Mouse (Mus musculus): ENCODE measurements around the gene Ddb2.

Ddb2 gene

DNA sequence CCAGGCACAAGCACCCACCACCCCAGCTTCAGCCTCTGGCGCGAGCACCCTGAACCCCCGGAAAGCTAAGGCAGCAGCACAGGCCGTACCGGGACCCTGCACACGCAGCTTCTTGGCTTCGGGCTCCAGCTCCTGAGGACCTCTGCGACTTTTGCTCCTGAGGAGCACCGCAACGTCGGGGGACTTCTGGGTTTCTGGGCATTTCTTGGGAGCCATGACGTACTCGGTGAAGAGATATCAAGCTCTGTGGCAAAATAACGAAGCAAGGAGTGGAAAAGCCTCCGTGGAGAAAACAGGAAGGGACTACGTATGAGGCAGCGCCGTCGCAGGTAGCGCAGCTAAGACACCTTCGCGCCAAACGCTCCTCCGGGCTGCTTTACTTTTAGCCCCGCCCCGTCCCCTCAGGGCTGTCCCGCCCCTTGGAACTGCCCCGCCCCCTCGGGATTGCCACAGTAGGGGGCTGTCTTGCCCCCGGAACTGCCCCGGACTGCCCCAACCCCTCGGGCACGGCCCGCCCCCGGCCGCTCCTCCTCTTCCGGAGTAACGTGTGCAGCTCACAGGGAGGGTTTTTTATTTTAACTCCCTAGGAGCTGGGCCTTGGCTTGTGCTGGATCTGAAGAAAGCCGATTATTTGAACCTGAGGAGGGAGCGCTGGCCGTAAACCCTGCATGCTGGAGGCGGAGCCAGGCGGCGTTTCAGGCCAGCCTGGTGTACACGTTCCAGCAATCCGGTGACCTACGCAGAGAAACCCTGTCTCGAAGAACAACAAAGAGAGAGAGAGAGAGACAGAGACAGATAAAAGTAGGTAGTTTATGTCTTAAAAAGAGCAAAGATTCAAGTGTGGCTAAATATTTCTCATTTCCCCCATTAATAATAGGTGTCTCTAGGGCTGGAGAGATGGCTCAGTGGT is at the start of gene Ddb2:
Ddb2 (minus strand) TSS at position 382 of the 910 bp plus-strand sequence.
- in situ Hi-C loops (cut with MboI, MseI): no loop called here

DNA sequence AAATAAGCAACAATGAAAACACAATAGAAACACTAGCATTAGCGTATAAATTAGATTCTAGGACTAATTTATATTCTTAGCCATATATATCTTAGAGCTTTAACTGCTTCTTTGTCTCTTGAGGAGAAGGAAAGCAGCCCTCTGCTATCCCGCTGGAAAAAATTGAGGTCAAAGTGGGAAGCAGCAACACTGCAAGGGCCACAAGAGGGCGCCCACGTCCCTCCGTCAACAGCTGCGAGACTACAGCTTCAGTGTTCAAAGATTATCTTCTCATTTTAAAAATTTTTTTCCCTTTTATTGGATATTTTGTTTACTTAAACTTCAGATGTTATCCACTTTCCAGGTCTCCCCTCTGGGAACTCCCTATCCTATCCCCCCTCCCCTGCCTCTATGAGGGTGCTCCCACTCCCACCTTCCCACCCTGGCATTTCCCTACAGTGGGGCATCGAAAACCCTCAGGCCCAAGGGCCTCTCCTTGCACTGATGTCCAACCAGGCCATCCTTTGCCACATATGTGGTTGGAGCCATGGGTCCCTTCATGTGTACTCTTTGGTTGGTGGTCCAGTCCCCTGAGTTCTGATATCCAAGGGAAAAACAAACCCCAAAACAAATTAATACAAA is 49.2 kb upstream of the Ddb2 start:
- in situ Hi-C loops (cut with MboI, MseI): no loop called here

GRCm38 (mm10) chr2:91284375-91285199 is 47.8 kb upstream of the Ddb2 start:
- in situ Hi-C loops (cut with MboI, MseI): no loop called here

DNA sequence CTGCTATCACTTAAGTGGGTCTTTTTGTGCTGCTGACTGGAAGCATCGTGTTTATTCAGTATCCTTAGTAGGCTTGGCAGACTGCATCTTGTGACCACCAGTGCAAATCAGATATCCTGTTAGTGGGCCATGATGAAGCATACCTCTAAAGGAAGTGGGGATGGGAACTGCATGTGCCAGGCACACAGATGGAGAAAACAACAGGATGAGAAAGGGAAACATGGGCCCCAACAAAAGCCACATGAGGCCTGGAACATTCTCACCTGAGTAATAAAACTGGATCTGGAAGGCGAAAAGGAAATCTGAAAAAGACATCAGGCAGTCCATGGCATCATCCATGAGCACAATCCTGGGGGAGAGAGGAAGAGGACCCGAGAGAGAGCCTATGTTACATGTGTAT is 47.2 kb upstream of the Ddb2 start:
- in situ Hi-C loops (cut with MboI, MseI): no loop called here

DNA sequence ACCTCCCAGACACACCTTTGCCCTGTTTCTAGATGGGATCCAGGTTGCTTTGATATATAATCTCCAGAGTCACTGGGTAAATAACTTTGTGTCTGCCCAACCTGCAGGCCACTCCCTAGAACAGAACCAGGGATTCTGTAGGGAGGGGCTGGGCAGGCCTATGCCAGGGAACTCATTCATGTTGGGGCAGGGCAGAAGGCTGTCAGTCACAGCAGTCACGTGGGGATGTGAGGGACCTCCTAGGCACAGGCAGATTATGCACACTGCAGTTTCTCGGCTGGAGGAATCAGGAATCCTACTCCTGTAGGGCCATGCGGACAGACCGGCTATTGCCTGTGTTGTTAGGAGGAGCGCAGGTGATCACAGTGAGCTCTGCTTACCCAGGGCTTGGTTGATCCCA is 44.6 kb upstream of the Ddb2 start:
- in situ Hi-C loops (cut with MboI, MseI): no loop called here

- in situ Hi-C loops (cut with MboI, MseI): no loop called here
Measured at GRCm38 (mm10) chr2:91279372-91279755, 42.6 kb upstream of the Ddb2 start.

- in situ Hi-C loops (cut with MboI, MseI): no loop called here
Measured at GRCm38 (mm10) chr2:91278749-91279371, 42.1 kb upstream of the Ddb2 start.

DNA sequence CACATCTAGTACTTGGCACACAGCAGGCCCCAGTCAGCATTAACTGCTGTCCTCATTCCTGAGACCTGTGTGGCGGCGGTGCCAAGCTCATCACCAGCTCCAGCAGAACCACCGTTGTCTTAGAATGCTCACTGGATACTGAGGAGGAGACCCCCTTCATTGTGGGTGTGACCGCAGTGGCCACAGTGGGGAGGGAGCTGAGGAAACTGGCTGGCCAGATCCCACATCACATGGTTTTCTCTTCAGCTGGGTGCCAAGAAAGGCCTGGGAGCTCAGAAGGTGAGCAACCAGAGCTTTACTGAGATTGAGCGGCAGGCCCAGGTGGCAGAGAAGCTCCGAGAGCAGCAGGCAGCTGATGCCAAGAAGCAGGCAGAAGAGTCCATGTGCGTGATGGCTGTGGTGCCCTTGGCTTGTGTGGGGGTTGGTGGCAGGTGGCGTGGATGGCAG is 32.9 kb upstream of the Ddb2 start:
- in situ Hi-C loops (cut with MboI, MseI): no loop called here

DNA sequence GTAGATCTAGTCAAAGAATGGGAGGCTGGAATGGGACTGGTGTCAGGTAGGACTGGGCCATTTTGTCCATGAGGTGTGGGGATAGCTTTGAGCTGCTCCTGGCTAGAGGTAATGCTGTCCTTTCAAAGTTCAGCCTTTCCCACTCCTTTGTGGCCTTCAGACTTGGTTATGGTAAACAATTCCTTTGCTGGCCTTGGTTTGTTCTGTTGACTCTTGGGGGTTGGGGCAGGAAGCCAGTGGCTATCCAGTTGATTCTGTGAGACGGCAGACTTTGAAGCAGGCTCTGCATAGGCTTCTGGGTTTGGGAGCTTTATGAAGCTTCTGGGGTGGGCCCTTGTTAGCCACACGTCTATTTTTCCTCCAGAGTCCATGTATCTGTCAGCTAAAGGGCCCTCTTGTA is 31.9 kb upstream of the Ddb2 start:
- in situ Hi-C loops (cut with MboI, MseI): no loop called here

DNA sequence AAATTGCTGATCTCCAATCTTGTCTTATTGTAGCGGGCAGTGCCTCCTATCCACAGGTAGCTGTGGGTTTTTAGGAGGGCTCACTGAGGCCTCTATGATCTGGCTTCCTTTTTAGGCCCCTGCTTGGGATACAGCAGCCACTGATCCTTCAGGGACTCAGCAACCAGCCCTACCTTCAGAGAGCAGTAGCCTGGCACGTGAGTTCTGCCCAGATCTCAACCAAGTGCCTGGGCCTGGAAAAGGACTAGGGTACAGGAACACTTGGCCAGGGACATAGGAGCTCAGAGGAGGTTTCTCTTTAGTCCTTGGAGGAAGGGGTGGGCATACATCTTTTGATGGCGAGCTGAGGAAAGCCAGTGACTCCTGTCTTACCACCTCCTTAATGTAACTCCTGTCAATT is 31.3 kb upstream of the Ddb2 start:
- in situ Hi-C loops (cut with MboI, MseI): no loop called here

DNA sequence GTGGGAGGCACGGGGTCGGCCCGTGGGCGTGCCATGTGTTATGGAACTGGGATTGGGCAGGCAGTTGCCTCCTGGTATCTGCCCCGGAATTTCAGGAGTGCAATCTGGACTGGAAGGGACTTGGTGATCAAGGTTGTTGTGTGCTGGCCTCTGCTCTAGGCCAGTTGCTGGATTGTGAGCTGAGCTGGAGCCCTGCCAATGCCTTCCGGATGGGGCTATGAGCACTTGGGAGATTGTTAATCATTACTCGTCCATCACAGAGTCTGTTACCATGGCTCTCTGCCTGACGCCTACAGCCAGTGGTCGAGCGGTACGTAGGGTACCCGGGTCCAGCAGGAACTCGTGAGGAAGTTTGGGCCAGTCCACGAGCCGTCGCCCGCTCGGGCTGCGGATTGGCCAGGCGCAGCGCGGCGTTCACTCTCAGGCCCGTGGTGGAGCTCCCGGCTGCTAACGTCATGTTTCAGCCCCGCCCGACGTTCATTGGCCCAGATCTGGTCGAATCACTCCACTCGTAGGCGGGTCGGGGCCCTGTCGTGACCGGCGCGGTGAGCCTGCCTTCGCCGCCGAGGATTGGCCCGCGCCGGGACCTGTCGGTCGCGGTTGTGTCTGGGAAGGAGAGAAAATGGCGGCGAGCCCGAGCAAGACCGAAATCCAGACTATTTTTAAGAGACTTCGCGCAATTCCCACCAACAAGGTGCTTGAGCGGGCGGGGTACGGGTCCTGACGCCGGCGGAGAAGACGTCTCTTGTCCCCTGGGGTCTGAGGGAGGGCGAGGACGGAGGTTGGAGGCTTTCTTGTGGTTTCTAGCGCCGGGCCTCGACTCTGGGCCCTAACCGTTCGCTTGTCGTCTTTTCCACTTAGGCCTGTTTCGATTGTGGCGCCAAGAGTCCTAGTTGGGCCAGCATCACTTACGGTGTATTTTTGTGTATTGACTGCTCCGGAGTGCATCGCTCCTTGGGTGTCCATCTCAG is 28.2 kb upstream of the Ddb2 start, which contains the start of gene Arfgap2:
Arfgap2 (plus strand) TSS at position 264 of the 971 bp plus-strand sequence.
- in situ Hi-C loops (cut with MboI, MseI): no loop called here

GRCm38 (mm10) chr2:91263692-91264660 is 27.2 kb upstream of the Ddb2 start:
- in situ Hi-C loops (cut with MboI, MseI): no loop called here

- in situ Hi-C loops (cut with MboI, MseI): no loop called here
Measured at GRCm38 (mm10) chr2:91259493-91259892, 22.7 kb upstream of the Ddb2 start.

DNA sequence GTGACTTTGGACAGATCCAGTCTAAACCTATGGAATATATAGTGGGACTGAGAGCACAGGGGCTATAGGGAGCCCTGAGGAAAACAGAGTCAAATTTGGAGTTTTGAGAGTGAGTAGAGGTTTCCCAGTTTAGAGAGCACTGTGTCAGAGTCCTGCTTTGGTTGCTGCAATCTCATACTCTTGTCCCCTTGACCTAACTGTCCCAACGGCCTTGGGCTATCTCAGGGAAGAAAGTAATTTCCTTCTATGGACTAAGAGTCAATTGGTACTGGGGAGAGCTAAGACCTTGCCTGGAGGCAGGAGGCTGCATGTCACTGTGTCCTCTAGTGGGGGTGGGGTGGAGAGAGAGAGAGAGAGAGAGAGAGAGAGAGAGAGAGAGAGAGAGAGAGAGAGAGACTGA is 22.0 kb upstream of the Ddb2 start:
- in situ Hi-C loops (cut with MboI, MseI): no loop called here

- in situ Hi-C loops (cut with MboI, MseI): no loop called here
Measured at GRCm38 (mm10) chr2:91258054-91258453, 21.3 kb upstream of the Ddb2 start.

GRCm38 (mm10) chr2:91257126-91257980 is 20.6 kb upstream of the Ddb2 start:
- in situ Hi-C loops (cut with MboI, MseI): no loop called here

GRCm38 (mm10) chr2:91256256-91257125 is 19.7 kb upstream of the Ddb2 start:
- in situ Hi-C loops (cut with MboI, MseI): no loop called here

Measured in regulatory T cell (primary cell).